ENCODE assay signal across 13 mouse cellular contexts in the genomic region with DNA sequence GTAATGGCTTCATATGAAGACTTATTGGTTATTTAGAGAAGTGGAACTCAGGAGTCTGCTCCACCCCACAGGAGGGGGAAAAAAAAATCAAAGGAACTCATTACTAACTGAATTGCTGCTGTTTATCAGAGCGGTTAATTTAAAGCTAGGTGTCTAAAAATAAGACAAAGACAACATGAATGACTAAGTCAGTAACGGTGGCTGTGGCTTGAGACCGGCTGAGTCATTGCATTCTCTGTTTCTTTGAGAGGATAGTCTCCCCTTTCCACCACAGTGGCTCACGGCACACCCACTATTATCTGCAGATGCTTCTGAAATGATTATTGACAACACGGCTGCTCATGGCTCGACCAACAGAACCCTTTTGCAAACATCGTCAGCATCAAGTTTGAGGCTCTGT.
DNase-seq lines count a peak whose midpoint lies in the region; ATAC-seq and TF ChIP-seq lines count a peak whose summit lies in the region.
"Had no signal": no experiment of that assay in that cellular context is flagged by ENCODE, and none has a peak within 500 bp of the region (broad histone marks: within the 10 kb centered on the region; RNA-seq: fewer than 3 reads in every experiment).

No protein-coding gene starts in this region.

- H3K36me3 ChIP-seq in C2C12 (ENCODE audit: control insufficient read depth, insufficient read depth): no peaks in the 10 kb centered on the region
- H3K36me3 ChIP-seq in MEL (ENCODE audit: control insufficient read depth in 1 of 2, insufficient read depth in 2 of 2, low read length in 2 of 2): peaks cover 0 to 16% of the 10 kb centered on the region in 2 experiments; a peak in 2 of 4 replicates
- no peaks in the 10 kb centered on the region for H3K36me3 ChIP-seq in megakaryocyte, embryonic 14.5 days (replicated peaks; ENCODE audit: low read length)
- H3K36me3 ChIP-seq: embryonic facial prominence, embryonic 10.5 days had no signal

- H3K79me2 ChIP-seq in C2C12 (ENCODE audit: control insufficient read depth, insufficient read depth) (no peaks in the 10 kb centered on the region), MEL (ENCODE audit: control insufficient read depth, insufficient read depth, low read length, poor library complexity) (no peaks in the 10 kb centered on the region)

- TF ChIP-seq CTCF in C2C12 (IDR thresholded peaks at IDR 0.05; ENCODE audit: control insufficient read depth, insufficient read depth, insufficient read length): no peak
- no peak for TF ChIP-seq CTCF in MEL (IDR thresholded peaks at IDR 0.05 in 2 of 3, conservative IDR thresholded peaks at IDR 0.05 in 1 of 3; ENCODE audit: control insufficient read depth in 1 of 3, insufficient read depth in 1 of 3, low read depth in 2 of 3, low read length in 3 of 3, poor library complexity in 1 of 3, severe bottlenecking in 1 of 3)

- no peaks in the 10 kb centered on the region for H3K9me3 ChIP-seq in MEL (replicated peaks; ENCODE audit: insufficient read depth, low read length)
- H3K9me3 ChIP-seq in megakaryocyte, embryonic 14.5 days: no peaks in the 10 kb centered on the region
- H3K9me3 ChIP-seq: embryonic facial prominence, embryonic 10.5 days had no signal

- H3K27ac ChIP-seq in MEL (ENCODE audit: control insufficient read depth, low read depth, low read length): peak overlapping the region; percentile 89
- H3K27ac ChIP-seq: embryonic facial prominence, embryonic 10.5 days; hindbrain, postnatal 0 days had no signal

- H3K4me1 ChIP-seq in MEL (ENCODE audit: control insufficient read depth in 1 of 2, insufficient read depth in 2 of 2, low read length in 2 of 2): peaks cover 3 to 12% of the 10 kb centered on the region in 2 experiments
- H3K4me1 ChIP-seq in megakaryocyte, embryonic 14.5 days: peaks cover 39% of the 10 kb centered on the region

- peak; percentile 51 for ATAC-seq in common myeloid progenitor, adult 5-6 weeks (replicated peaks; ENCODE audit: low read depth, poor library complexity, severe bottlenecking)
- ATAC-seq: hindbrain, postnatal 0 days; lung, postnatal 0 days had no signal

- H3K79me3 ChIP-seq in C2C12 (ENCODE audit: low read depth): no peaks in the 10 kb centered on the region

- peak overlapping the region; percentile 44 for H3K9ac ChIP-seq in MEL (ENCODE audit: control insufficient read depth, low read depth, low read length, poor library complexity, severe bottlenecking)

- no peak overlapping the region for H3ac ChIP-seq in C2C12 (ENCODE audit: control insufficient read depth, insufficient read length, low read depth)

- TF ChIP-seq RAD21 in MEL (IDR thresholded peaks at IDR 0.05; ENCODE audit: low read depth, low read length): no peak; the same call in 1 of the 2 replicates

- peak; percentile 93 for DNase-seq in MEL (ENCODE audit: low read depth, low spot score)
- no peak for DNase-seq in layer of hippocampus, adult 8-10 months (ENCODE audit: low spot score in 2 of 2)
- DNase-seq in urinary bladder, postnatal 25 days (ENCODE audit: low spot score): no peak
- DNase-seq in cerebellum, postnatal 14 days: no peak
- DNase-seq in embryo, embryonic 10 days (ENCODE audit: low spot score): no peak
- DNase-seq: gastrocnemius, postnatal 10 days; kidney, postnatal 36 days had no signal

- no peak for TF ChIP-seq POLR2A in MEL (IDR thresholded peaks at IDR 0.05; ENCODE audit: control insufficient read depth in 1 of 2, insufficient read depth in 1 of 2, low read depth in 1 of 2, low read length in 2 of 2, poor library complexity in 1 of 2)

- peak; percentile 94 to 96 for TF ChIP-seq EP300 in MEL (IDR thresholded peaks at IDR 0.05; ENCODE audit: low read depth in 1 of 2, low read length in 2 of 2)

- H3K4me3 ChIP-seq in C2C12 (ENCODE audit: insufficient read depth, poor library complexity, severe bottlenecking) (no peak overlapping the region), MEL (ENCODE audit: control insufficient read depth in 1 of 2, insufficient read depth in 1 of 2, low read depth in 2 of 2, low read length in 2 of 2) (peak overlapping the region; percentile 48 to 73)
- peak overlapping the region; percentile 86 for H3K4me3 ChIP-seq in megakaryocyte, embryonic 14.5 days (replicated peaks)
- H3K4me3 ChIP-seq: embryonic facial prominence, embryonic 10.5 days had no signal

- H3K27me3 ChIP-seq in C2C12 (ENCODE audit: control insufficient read depth, insufficient read depth, insufficient read length): no peaks in the 10 kb centered on the region
- H3K27me3 ChIP-seq in MEL (ENCODE audit: control insufficient read depth in 1 of 2, insufficient read depth in 2 of 2, low read length in 2 of 2): no peaks in the 10 kb centered on the region
- peaks cover 13% of the 10 kb centered on the region for H3K27me3 ChIP-seq in megakaryocyte, embryonic 14.5 days (replicated peaks)

TF ChIP-seq in C2C12, 6 proteins besides CTCF, POLR2A, EP300 and RAD21:
- TF ChIP-seq CEBPB (IDR thresholded peaks at IDR 0.05; ENCODE audit: low read depth): no peak
- no peak for TF ChIP-seq MYOG (IDR thresholded peaks at IDR 0.05; ENCODE audit: control insufficient read depth, extremely low read depth, insufficient read length)
- no peak for TF ChIP-seq MAX (IDR thresholded peaks at IDR 0.05)
- peak; percentile 51 for TF ChIP-seq FOSL1 (IDR thresholded peaks at IDR 0.05; ENCODE audit: insufficient read depth, low read length, poor library complexity, severe bottlenecking)
- TF ChIP-seq USF1 (IDR thresholded peaks at IDR 0.05; ENCODE audit: low read depth): no peak
- TF ChIP-seq MYOD1 (IDR thresholded peaks at IDR 0.05; ENCODE audit: control insufficient read depth, insufficient read length, low read depth): peak; percentile 57

TF ChIP-seq in MEL, 35 proteins besides CTCF, POLR2A, EP300 and RAD21:
- TF ChIP-seq HCFC1 (IDR thresholded peaks at IDR 0.05; ENCODE audit: low read depth, low read length): peak; percentile 39
- TF ChIP-seq GABPA (IDR thresholded peaks at IDR 0.05; ENCODE audit: low read depth, low read length): peak; percentile 93
- TF ChIP-seq SMC3 (IDR thresholded peaks at IDR 0.05; ENCODE audit: low read depth, low read length): peak; percentile 11; the same call in 1 of the 2 replicates
- peak; percentile 82; the same call in 1 of the 2 replicates for TF ChIP-seq MAFK (IDR thresholded peaks at IDR 0.05; ENCODE audit: borderline replicate concordance, low read depth, low read length)
- no peak for TF ChIP-seq CHD1 (IDR thresholded peaks at IDR 0.05; ENCODE audit: low read depth, low read length)
- no peak for TF ChIP-seq KAT2A (conservative IDR thresholded peaks at IDR 0.05; ENCODE audit: low read depth, low read length)
- no peak for TF ChIP-seq TBP (IDR thresholded peaks at IDR 0.05; ENCODE audit: low read depth, low read length)
- TF ChIP-seq RCOR1 (IDR thresholded peaks at IDR 0.05; ENCODE audit: low read depth, low read length): peak; percentile 98
- TF ChIP-seq CHD2 (IDR thresholded peaks at IDR 0.05; ENCODE audit: low read length): no peak
- peak; percentile 98 for TF ChIP-seq ETS1 (IDR thresholded peaks at IDR 0.05; ENCODE audit: low read depth, low read length)
- TF ChIP-seq ELF1 (IDR thresholded peaks at IDR 0.05; ENCODE audit: low read depth, low read length): peak; percentile 42
- no peak for TF ChIP-seq ZMIZ1 (IDR thresholded peaks at IDR 0.05; ENCODE audit: low read depth, low read length)
- TF ChIP-seq SIN3A (IDR thresholded peaks at IDR 0.05; ENCODE audit: low read length): peak; percentile 80
- TF ChIP-seq JUND (IDR thresholded peaks at IDR 0.05; ENCODE audit: low read depth, low read length): peak; percentile 82; the same call in 1 of the 2 replicates
- TF ChIP-seq NELFE (IDR thresholded peaks at IDR 0.05; ENCODE audit: low read depth, low read length): peak; percentile 29; the same call in 1 of the 2 replicates
- TF ChIP-seq E2F4 (IDR thresholded peaks at IDR 0.05; ENCODE audit: borderline replicate concordance, low read depth, low read length): no peak
- peak; percentile 38; the same call in 1 of the 2 replicates for TF ChIP-seq MXI1 (IDR thresholded peaks at IDR 0.05; ENCODE audit: low read depth, low read length)
- peak; percentile 97 for TF ChIP-seq MYB (IDR thresholded peaks at IDR 0.05; ENCODE audit: low read depth, low read length)
- no peak for TF ChIP-seq BHLHE40 (IDR thresholded peaks at IDR 0.05; ENCODE audit: borderline replicate concordance, low read depth, low read length)
- TF ChIP-seq USF1 (IDR thresholded peaks at IDR 0.05; ENCODE audit: low read depth, low read length): no peak
- 0 out of 2 replicates have a peak, but pooled peaks have one; percentile 11 for TF ChIP-seq MAZ (IDR thresholded peaks at IDR 0.05; ENCODE audit: low read depth, low read length)
- TF ChIP-seq POLR2AphosphoS5 (IDR thresholded peaks at IDR 0.05; ENCODE audit: borderline replicate concordance, low read depth, low read length): no peak
- TF ChIP-seq TAL1 (IDR thresholded peaks at IDR 0.05; ENCODE audit: low read length): peak; percentile 32
- no peak for TF ChIP-seq USF2 (IDR thresholded peaks at IDR 0.05; ENCODE audit: borderline replicate concordance in 1 of 2, insufficient read depth in 1 of 2, low read depth in 1 of 2, low read length in 2 of 2)
- TF ChIP-seq UBTF (IDR thresholded peaks at IDR 0.05; ENCODE audit: borderline replicate concordance, insufficient read depth, low read depth, low read length): no peak
- no peak for TF ChIP-seq POLR2AphosphoS2 (IDR thresholded peaks at IDR 0.05; ENCODE audit: low read length)
- peak; percentile 76; the same call in 1 of the 2 replicates for TF ChIP-seq TCF12 (IDR thresholded peaks at IDR 0.05; ENCODE audit: low read depth, low read length)
- peak; percentile 60 for TF ChIP-seq MAX (IDR thresholded peaks at IDR 0.05; ENCODE audit: low read length)
- peak; percentile 98 for TF ChIP-seq MEF2A (IDR thresholded peaks at IDR 0.05; ENCODE audit: extremely low read depth, insufficient replicate concordance, low read depth, low read length, poor library complexity, severe bottlenecking)
- peak; percentile 97 for TF ChIP-seq ZNF384 (IDR thresholded peaks at IDR 0.05; ENCODE audit: low read depth, low read length)
- TF ChIP-seq NRF1 (IDR thresholded peaks at IDR 0.05; ENCODE audit: insufficient read depth, low read depth, low read length, poor library complexity, severe bottlenecking): no peak
- peak; percentile 85 for TF ChIP-seq GATA1 (IDR thresholded peaks at IDR 0.05; ENCODE audit: low read depth, low read length)
- 0 out of 2 replicates have a peak, but pooled peaks have one; percentile 7 for TF ChIP-seq ZC3H11A (IDR thresholded peaks at IDR 0.05; ENCODE audit: low read depth, low read length)
- peak; percentile 50; the same call in 1 of the 2 replicates for TF ChIP-seq MYC (IDR thresholded peaks at IDR 0.05; ENCODE audit: low read depth, low read length)
- no peak for TF ChIP-seq ZKSCAN1 (IDR thresholded peaks at IDR 0.05; ENCODE audit: low read depth, low read length)
